Mouse (Mus musculus) testis, adult 2 months (tissue): Measurements from ENCODE around the gene Ly6g5c.
"Not testable (repeated sequence)": the region's sequence is repeated elsewhere in the genome, so short reads cannot be mapped to it uniquely, and the experiment has no call there.

Experiments used
- CTCF ChIP-seq: fragments of 200-500 bp; IDR thresholded peaks from 2 replicates; pipeline ENCODE4 v1.5.1; 2012; ENCODE audit warnings: low read depth, mild to moderate bottlenecking, inconsistent platforms, low read length, moderate library complexity; ENCODE audit not compliant: control insufficient read depth, insufficient read depth, insufficient replicate concordance
- POLR2A ChIP-seq: fragments of 200-500 bp; IDR thresholded peaks from 2 replicates; pipeline ENCODE4 v1.6.1; 2012; ENCODE audit warnings: low read depth, mild to moderate bottlenecking, inconsistent platforms, low read length, moderate library complexity; ENCODE audit not compliant: control insufficient read depth

- not testable (repeated sequence) for TF ChIP-seq CTCF, POLR2A
Observed at GRCm38 (mm10) chr17:35124261-35124896, 16.3 kb downstream of the Ly6g5c start.
